Mouse (Mus musculus): ENCODE data around the gene Prickle4. TPM values are rescaled to one million over a fixed set of nuclear protein-coding genes. Genes with fewer than 3 reads are reported as not detected.
"Not testable (repeated sequence)": the region's sequence is repeated elsewhere in the genome, so short reads cannot be mapped to it uniquely, and the experiment has no call there.

Gene Prickle4
- polyA plus RNA-seq, 1 experiment = 2.2 TPM

DNA sequence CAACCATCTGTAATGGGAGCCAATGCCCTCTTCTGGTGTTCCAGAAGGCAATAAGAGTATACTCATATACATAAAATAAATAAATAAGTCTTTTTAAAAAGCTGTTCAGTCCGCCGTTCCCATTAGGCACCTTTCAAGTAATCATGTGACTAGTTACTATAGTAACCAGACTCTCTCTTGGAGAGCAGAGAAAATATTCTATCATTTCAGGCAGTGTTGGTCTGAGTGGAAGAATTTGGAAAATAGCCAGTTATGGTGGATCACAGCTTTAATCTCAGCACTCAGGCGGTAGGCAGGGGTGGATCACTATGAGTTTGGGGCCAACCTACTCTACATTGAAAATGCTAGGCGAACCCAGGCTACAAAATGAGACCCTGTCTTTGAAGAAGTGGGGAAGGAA, 25.4 kb downstream of the Prickle4 start:
- Histone ChIP-seq H3K4me3 (ENCODE audit: low read depth, low read length) (no peak overlapping the region), H3K27ac (ENCODE audit: insufficient read depth, low read length) (no peak overlapping the region), H3K27me3 (ENCODE audit: control insufficient read depth, insufficient read depth, low read length, poor library complexity, severe bottlenecking) (no peaks in the 10 kb centered on the region), H3K4me1 (ENCODE audit: control insufficient read depth, insufficient read depth, low read length) (peaks cover 4% of the 10 kb centered on the region), H3K36me3 (ENCODE audit: control insufficient read depth, insufficient read depth, low read length, poor library complexity, severe bottlenecking) (no peaks in the 10 kb centered on the region), H3K9me3 (replicated peaks; ENCODE audit: control insufficient read depth, insufficient read depth, low read length, poor library complexity, severe bottlenecking) (no peaks in the 10 kb centered on the region), H3K9ac (ENCODE audit: low read depth, poor library complexity, severe bottlenecking) (no peak overlapping the region)
- TF ChIP-seq POLR2A (IDR thresholded peaks at IDR 0.05; ENCODE audit: insufficient read depth, low read length) (no peak), CTCF (IDR thresholded peaks at IDR 0.05; ENCODE audit: low read depth, low read length) (no peak), EP300 (IDR thresholded peaks at IDR 0.05; ENCODE audit: insufficient read depth, low read depth, low read length) (no peak)

DNA sequence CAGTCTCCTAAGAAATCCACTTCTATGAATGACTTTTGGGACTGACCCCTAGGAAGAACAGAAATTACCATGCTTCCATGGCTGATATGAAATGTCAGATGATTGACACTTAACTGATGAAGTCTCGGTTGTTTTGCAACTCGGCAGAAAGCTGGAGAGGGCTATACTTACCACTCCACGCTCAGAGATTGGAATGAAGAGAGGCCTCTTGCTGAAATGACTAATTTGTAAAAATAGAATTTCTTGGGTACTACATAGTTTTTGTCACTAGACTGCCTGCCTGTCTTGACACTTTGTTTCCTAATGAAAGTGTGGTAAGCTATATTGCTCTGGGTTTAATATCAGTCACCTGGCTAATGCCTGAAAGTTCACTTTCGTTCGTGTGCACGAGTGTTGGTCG, 30.1 kb downstream of the Prickle4 start:
- no peak overlapping the region for H3K9ac ChIP-seq (ENCODE audit: low read depth, poor library complexity, severe bottlenecking)
- no peak for TF ChIP-seq CTCF (IDR thresholded peaks at IDR 0.05; ENCODE audit: low read depth, low read length)
- TF ChIP-seq POLR2A (IDR thresholded peaks at IDR 0.05; ENCODE audit: insufficient read depth, low read length) = no peak
- TF ChIP-seq EP300 (IDR thresholded peaks at IDR 0.05; ENCODE audit: insufficient read depth, low read depth, low read length) = no peak
- no peaks in the 10 kb centered on the region for H3K9me3 ChIP-seq (replicated peaks; ENCODE audit: control insufficient read depth, insufficient read depth, low read length, poor library complexity, severe bottlenecking)
- no peak overlapping the region for H3K27ac ChIP-seq (ENCODE audit: insufficient read depth, low read length)
- H3K4me1 ChIP-seq (ENCODE audit: control insufficient read depth, insufficient read depth, low read length) = no peaks in the 10 kb centered on the region
- no peaks in the 10 kb centered on the region for H3K36me3 ChIP-seq (ENCODE audit: control insufficient read depth, insufficient read depth, low read length, poor library complexity, severe bottlenecking)
- H3K27me3 ChIP-seq (ENCODE audit: control insufficient read depth, insufficient read depth, low read length, poor library complexity, severe bottlenecking) = no peaks in the 10 kb centered on the region
- no peak overlapping the region for H3K4me3 ChIP-seq (ENCODE audit: low read depth, low read length)

DNA sequence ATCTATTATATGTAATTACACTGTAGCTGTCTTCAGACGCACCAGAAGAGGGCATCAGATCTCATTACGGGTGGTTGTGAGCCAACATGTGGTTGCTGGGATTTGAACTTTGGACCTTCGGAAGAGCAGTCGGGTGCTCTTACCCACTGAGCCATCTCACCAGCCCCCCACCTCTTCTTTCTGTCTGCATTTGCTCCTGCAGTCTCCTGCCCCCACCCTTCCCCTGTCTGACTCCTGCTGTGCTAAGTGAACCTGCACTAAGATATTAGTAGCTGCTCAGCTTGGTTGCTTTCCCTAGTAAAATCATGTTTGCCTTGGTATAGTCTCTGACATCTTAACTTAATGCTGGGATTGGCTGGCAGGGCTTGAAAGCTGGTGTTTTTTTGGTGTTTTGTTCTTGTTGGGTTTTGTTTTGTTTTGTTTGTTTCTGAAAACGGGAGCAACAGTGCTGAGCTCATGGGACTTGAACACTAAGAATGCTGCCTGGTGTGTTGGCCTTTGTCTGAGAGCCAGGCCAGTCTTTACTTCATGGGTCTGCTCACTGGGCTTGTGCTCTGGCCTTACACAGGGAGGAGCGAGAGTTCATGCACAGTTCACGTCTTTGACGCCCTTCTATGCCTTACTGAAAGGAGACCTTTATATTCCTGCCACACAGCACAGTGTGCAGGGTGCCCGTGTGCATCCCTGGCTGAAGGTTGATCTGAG, 31.4 kb downstream of the Prickle4 start:
- Histone ChIP-seq H3K4me1 (ENCODE audit: control insufficient read depth, insufficient read depth, low read length) (no peaks in the 10 kb centered on the region), H3K27me3 (ENCODE audit: control insufficient read depth, insufficient read depth, low read length, poor library complexity, severe bottlenecking) (no peaks in the 10 kb centered on the region), H3K4me3 (ENCODE audit: low read depth, low read length) (no peak overlapping the region), H3K36me3 (ENCODE audit: control insufficient read depth, insufficient read depth, low read length, poor library complexity, severe bottlenecking) (no peaks in the 10 kb centered on the region), H3K9me3 (replicated peaks; ENCODE audit: control insufficient read depth, insufficient read depth, low read length, poor library complexity, severe bottlenecking) (no peaks in the 10 kb centered on the region), H3K27ac (ENCODE audit: insufficient read depth, low read length) (no peak overlapping the region), H3K9ac (ENCODE audit: low read depth, poor library complexity, severe bottlenecking) (no peak overlapping the region)
- TF ChIP-seq POLR2A (IDR thresholded peaks at IDR 0.05; ENCODE audit: insufficient read depth, low read length) = no peak
- TF ChIP-seq CTCF (IDR thresholded peaks at IDR 0.05; ENCODE audit: low read depth, low read length) = no peak
- no peak for TF ChIP-seq EP300 (IDR thresholded peaks at IDR 0.05; ENCODE audit: insufficient read depth, low read depth, low read length)

DNA sequence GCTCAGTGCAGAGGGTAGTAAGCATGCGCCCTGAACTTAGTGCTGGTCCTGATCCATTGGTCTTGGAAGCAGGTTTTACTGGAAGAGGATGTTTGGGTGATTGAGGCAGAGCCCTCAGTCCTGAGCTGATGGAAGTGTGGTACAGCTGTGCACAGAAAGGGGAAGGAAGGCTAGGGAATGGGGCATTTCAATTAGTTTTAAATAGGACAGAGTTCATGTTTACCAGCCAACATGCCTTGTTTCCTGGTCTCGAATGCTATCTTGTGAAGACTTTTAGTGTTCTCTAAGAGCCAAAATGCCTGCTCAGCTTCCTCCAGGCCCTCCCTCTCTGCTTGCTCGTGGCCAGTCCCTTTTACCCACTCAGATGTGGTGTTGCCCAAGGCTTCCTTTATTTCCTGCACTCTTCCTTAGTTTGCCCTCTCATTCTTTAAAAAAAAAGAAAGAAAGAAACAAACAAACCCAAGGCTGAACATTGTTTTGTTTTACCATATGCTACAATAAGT, 35.7 kb downstream of the Prickle4 start:
- no peaks in the 10 kb centered on the region for H3K4me1 ChIP-seq (ENCODE audit: control insufficient read depth, insufficient read depth, low read length)
- H3K36me3 ChIP-seq (ENCODE audit: control insufficient read depth, insufficient read depth, low read length, poor library complexity, severe bottlenecking) = no peaks in the 10 kb centered on the region
- no peak for TF ChIP-seq POLR2A (IDR thresholded peaks at IDR 0.05; ENCODE audit: insufficient read depth, low read length)
- TF ChIP-seq CTCF (IDR thresholded peaks at IDR 0.05; ENCODE audit: low read depth, low read length) = no peak
- TF ChIP-seq EP300 (IDR thresholded peaks at IDR 0.05; ENCODE audit: insufficient read depth, low read depth, low read length) = no peak
- H3K9ac ChIP-seq (ENCODE audit: low read depth, poor library complexity, severe bottlenecking) = no peak overlapping the region
- H3K27me3 ChIP-seq (ENCODE audit: control insufficient read depth, insufficient read depth, low read length, poor library complexity, severe bottlenecking) = no peaks in the 10 kb centered on the region
- no peak overlapping the region for H3K27ac ChIP-seq (ENCODE audit: insufficient read depth, low read length)
- H3K9me3 ChIP-seq (replicated peaks; ENCODE audit: control insufficient read depth, insufficient read depth, low read length, poor library complexity, severe bottlenecking) = no peaks in the 10 kb centered on the region
- H3K4me3 ChIP-seq (ENCODE audit: low read depth, low read length) = no peak overlapping the region

DNA sequence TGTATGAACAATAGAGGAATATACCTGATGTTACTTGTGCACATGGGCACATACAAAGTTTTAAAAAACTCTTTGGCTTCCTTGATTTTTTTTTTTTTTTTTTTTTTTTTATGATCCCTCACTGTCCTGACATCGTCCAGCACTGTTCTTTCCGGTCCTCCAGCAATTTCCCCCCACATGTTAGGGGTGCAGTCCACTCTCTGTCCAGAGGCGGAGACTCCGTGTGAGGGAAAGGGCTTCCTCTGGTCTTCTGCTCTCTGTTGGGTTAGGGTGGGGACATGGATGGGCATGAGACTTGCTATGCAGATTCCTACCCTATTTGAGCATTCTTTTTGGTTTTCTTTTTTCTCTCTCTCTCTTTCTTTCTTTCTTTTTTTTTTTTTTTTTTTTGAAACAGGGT, 36.6 kb downstream of the Prickle4 start:
- TF ChIP-seq POLR2A (IDR thresholded peaks at IDR 0.05; ENCODE audit: insufficient read depth, low read length) (no peak), EP300 (IDR thresholded peaks at IDR 0.05; ENCODE audit: insufficient read depth, low read depth, low read length) (no peak), CTCF (IDR thresholded peaks at IDR 0.05; ENCODE audit: low read depth, low read length) (no peak)
- H3K36me3 ChIP-seq (ENCODE audit: control insufficient read depth, insufficient read depth, low read length, poor library complexity, severe bottlenecking) = no peaks in the 10 kb centered on the region
- H3K9me3 ChIP-seq (replicated peaks; ENCODE audit: control insufficient read depth, insufficient read depth, low read length, poor library complexity, severe bottlenecking) = no peaks in the 10 kb centered on the region
- H3K9ac ChIP-seq (ENCODE audit: low read depth, poor library complexity, severe bottlenecking) = no peak overlapping the region
- no peaks in the 10 kb centered on the region for H3K27me3 ChIP-seq (ENCODE audit: control insufficient read depth, insufficient read depth, low read length, poor library complexity, severe bottlenecking)
- no peak overlapping the region for H3K4me3 ChIP-seq (ENCODE audit: low read depth, low read length)
- no peak overlapping the region for H3K27ac ChIP-seq (ENCODE audit: insufficient read depth, low read length)
- no peaks in the 10 kb centered on the region for H3K4me1 ChIP-seq (ENCODE audit: control insufficient read depth, insufficient read depth, low read length)

DNA sequence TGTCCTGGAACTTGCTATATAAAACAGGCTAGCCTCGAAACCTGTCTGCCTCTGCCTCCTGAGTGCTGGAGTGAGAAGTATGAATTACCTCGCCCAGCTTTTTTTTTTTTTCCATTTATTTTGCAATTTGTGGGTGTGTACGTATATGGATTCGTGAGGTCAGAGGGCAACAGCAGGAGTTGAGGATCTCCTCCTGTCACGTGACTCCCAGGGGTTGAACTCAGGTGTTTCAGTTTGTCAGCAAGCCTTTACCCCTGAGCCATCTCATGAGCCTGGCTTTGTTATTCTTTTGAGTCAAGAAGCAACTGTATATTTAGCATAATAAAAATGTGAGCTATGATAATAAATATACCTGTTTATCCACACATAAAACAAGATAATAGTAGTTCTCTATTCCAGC, 38.8 kb downstream of the Prickle4 start:
- Histone ChIP-seq H3K36me3 (ENCODE audit: control insufficient read depth, insufficient read depth, low read length, poor library complexity, severe bottlenecking) (no peaks in the 10 kb centered on the region), H3K9me3 (replicated peaks; ENCODE audit: control insufficient read depth, insufficient read depth, low read length, poor library complexity, severe bottlenecking) (no peaks in the 10 kb centered on the region), H3K4me1 (ENCODE audit: control insufficient read depth, insufficient read depth, low read length) (no peaks in the 10 kb centered on the region), H3K4me3 (ENCODE audit: low read depth, low read length) (no peak overlapping the region), H3K27ac (ENCODE audit: insufficient read depth, low read length) (no peak overlapping the region), H3K9ac (ENCODE audit: low read depth, poor library complexity, severe bottlenecking) (no peak overlapping the region), H3K27me3 (ENCODE audit: control insufficient read depth, insufficient read depth, low read length, poor library complexity, severe bottlenecking) (no peaks in the 10 kb centered on the region)
- no peak for TF ChIP-seq EP300 (IDR thresholded peaks at IDR 0.05; ENCODE audit: insufficient read depth, low read depth, low read length)
- no peak for TF ChIP-seq POLR2A (IDR thresholded peaks at IDR 0.05; ENCODE audit: insufficient read depth, low read length)
- no peak for TF ChIP-seq CTCF (IDR thresholded peaks at IDR 0.05; ENCODE audit: low read depth, low read length)

DNA sequence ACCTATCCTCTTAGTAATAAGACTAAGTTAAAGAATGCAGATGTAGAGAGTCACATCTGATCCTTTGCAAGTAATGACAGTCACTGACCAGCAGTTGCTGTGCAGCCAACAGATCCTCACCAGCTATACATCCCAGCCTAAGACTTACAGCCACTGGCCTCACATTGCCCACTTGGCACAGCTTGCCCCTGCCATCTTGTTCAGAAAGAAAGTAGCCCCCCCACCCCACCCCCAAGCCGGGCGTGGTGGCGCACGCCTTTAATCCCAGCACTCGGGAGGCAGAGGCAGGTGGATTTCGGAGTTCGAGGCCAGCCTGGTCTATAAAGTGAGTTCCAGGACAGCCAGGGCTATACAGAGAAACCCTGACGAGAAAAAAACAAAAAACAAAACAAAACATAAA, 40.2 kb downstream of the Prickle4 start:
- H3K9ac ChIP-seq (ENCODE audit: low read depth, poor library complexity, severe bottlenecking); H3K36me3 ChIP-seq (ENCODE audit: control insufficient read depth, insufficient read depth, low read length, poor library complexity, severe bottlenecking); H3K4me1 ChIP-seq (ENCODE audit: control insufficient read depth, insufficient read depth, low read length); H3K27ac ChIP-seq (ENCODE audit: insufficient read depth, low read length); H3K27me3 ChIP-seq (ENCODE audit: control insufficient read depth, insufficient read depth, low read length, poor library complexity, severe bottlenecking); H3K9me3 ChIP-seq (replicated peaks; ENCODE audit: control insufficient read depth, insufficient read depth, low read length, poor library complexity, severe bottlenecking); H3K4me3 ChIP-seq (ENCODE audit: low read depth, low read length): not testable (repeated sequence)

Measured in ES-Bruce4 (cell line).